Mouse (Mus musculus) fibroblast of lung, adult 2 months (primary cell): Measurements from ENCODE around the gene Myl4.

Source experiments
- DNase-seq: peaks from one replicate; pipeline ENCODE4 v3.0.0-alpha.2; 2011; ENCODE audit warnings: low read depth

The Myl4 gene

DNA sequence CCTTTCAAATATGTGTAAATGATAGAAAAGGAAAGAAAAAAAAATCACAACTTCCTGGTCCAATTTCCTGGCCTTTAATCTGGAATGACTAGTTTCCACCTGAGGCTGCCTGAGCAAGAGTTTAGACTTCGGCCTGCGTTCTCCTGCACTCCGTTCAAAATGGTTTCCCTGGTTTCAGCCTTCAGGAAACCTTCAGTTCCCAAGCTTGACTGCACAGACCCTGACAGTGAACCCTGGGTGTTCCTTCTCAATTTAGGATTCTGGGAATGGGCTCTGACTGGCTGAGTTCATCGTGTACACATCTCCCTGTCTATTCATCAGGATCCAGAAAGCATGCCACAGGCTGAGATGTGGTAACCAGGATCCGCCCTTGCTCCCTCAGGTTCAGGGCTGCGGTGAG lies 53.7 kb downstream of the Myl4 start:
- DNase-seq = no peak

- DNase-seq = no peak
Measured at GRCm38 (mm10) chr11:104607491-104608245, 57.2 kb downstream of the Myl4 start, which contains the start of gene Itgb3. Itgb3 (plus strand) TSS chr11:104608000.

GRCm38 (mm10) chr11:104608249-104608920 lies 57.9 kb downstream of the Myl4 start:
- no peak for DNase-seq

GRCm38 (mm10) chr11:104609033-104609684 lies 58.7 kb downstream of the Myl4 start:
- no peak for DNase-seq

- no peak for DNase-seq
Measured at GRCm38 (mm10) chr11:104609733-104610132, 59.3 kb downstream of the Myl4 start.

- DNase-seq = peak; percentile 88
Measured at GRCm38 (mm10) chr11:104611579-104612151, 61.2 kb downstream of the Myl4 start.

GRCm38 (mm10) chr11:104613551-104613950 lies 63.1 kb downstream of the Myl4 start:
- no peak for DNase-seq

- no peak for DNase-seq
Measured at GRCm38 (mm10) chr11:104614130-104614529, 63.7 kb downstream of the Myl4 start.

- DNase-seq = no peak
Measured at GRCm38 (mm10) chr11:104616182-104616581, 65.7 kb downstream of the Myl4 start.

GRCm38 (mm10) chr11:104618638-104619076 lies 68.2 kb downstream of the Myl4 start:
- no peak for DNase-seq

DNA sequence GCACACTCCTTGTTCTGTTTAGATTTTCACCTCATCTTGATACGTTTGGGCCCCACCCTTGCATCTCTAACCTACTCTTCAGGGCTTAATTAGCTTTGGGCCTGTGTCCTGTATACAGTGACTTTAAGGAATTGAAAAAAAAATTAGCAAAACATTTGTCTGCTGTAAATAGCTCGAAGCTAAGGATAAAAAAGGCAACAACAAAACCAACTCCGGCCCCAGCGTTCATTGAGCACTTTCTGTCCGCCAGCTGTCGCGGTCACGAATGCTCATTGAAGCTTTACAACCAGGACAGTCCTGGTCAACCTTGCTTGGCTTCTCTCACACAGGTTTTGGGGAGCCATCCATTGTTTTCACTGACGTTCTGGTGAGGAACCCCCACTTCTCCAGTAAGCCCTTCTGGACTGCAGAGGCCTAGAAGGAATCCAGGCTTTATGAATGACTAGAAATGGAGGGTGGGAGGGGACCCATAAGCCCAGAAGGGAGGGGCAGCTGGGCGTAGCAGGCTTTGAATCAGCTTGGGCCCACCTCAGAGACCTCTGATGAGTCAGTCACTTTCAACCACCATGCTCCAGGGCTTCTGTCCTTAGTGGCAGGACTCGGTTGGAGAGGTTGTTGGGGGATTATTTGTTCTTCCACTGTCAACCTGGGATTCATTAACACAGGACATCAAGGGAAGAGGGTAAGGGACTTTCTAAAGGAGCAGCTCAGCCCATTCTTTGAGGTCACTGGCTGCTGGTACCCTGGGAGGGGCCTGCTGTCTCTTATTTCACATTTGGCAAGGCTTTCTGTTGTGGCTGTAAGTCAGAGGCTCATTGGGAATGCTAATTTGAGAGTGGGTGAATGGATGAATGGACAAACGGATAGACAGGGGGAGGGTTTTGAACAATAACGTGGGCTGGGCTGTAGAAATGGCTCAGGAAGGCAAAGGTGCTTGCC lies 68.9 kb downstream of the Myl4 start:
- DNase-seq = no peak

- no peak for DNase-seq
Measured at GRCm38 (mm10) chr11:104622040-104622962, 71.8 kb downstream of the Myl4 start.

- peak; percentile 92 for DNase-seq
Measured at GRCm38 (mm10) chr11:104624791-104625391, 74.4 kb downstream of the Myl4 start.

GRCm38 (mm10) chr11:104625453-104626402 lies 75.3 kb downstream of the Myl4 start:
- DNase-seq = peak; percentile 88

DNA sequence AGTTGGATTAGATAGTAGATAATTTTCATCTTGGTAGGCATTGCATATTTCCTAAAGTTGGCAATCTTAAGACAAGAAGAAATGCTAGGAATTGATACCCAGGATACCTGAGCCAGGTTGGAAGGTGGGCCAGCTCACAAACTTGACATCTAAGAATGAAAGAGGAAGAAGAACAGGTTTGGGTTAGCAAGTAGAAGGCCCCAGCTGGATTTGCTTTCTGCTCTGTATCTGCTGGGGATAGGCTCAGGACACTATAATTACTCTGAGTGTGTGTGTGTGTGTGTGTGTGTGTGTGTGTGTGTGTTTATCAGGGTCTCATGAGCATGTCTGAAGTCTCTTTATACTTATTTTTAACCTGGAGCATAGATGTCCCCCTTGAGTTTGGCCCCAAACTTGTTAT lies 76.2 kb downstream of the Myl4 start:
- DNase-seq = no peak

DNA sequence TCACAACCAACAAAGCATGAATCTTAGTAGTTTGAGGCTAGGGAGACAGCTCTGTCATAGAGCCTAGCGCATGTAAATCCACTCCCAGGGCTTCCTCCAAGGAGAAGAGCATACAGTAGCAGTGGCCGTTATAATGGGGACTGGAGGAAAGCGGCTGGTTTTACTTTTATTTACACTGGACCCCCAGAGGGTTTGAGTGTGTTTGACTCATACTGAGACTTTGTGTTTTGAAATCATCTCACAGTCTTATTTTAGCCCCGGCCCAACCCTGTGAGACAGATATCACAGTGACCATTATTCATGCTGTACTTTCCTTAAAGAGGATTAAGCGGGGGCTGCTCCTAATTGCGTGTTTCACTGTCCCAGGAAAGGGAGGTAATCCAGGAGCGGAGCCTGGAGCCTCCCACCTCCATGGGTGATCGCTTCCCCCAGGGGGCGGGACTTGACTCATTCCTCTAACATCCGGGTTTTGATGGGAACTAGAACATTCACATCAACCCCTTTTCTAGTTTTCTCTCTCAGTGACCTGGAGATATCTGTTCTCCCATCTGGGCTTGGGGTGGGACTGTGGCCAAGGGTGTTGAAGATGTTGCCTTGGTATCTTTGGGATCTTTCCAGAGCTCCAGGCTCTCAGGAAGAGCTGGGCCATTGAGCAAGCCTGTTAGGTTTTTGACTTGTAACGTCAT lies 77.3 kb downstream of the Myl4 start:
- DNase-seq = no peak

DNA sequence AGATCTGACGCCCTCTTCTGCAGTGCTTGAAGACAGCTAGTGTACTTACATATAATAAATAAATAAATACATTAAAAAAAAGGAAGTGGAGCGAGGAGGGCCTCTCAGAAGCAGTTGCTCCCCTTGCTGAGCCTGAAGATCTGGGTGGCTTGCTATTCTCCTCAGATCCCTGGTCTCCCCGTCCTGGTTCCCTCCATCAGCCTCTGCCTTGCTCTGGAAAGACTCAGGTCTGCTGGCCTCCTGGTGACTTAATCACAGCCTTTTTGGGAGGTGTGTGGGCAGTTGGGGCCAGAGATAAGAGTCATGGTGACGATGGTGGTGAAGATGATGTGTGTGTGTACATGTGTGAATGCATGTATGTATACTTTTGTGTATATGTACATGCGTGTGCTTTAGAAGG lies 78.1 kb downstream of the Myl4 start:
- no peak for DNase-seq

DNA sequence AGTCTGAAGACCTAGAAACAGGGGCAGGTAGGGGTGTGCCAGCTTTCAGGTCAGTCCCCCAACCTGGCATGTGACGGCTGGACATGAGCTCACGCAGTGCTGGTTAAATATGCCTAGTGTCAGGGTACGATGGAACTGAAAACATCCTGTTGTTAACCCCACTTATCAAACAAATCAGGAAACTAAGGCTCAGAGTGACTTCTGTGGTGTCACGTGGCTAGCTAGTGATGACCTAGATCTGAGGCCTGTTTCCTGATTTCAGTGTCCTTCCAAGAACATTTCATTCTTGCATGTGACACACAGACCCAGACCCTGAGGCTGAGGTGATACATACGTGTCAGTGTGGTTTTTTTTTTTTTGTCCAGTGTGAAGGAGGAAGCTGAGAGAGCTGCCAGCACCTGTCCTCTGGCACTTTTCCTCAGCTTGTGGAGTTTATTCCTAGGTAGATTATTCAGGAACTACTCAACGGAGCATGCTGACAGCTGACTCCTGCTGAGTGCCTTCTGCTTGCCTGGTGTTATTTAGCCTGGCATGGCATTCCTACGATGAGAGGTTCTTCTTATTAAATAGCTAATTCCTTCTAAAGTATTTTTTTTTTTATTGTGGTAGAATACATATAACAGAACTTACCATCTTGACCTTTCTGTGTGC lies 79.8 kb downstream of the Myl4 start:
- DNase-seq = no peak
